Mouse (Mus musculus) lung, postnatal 0 days (tissue): Measurements from ENCODE around the gene Map6. TPM values are rescaled to one million over a fixed set of nuclear protein-coding genes. Genes with fewer than 3 reads are reported as not detected.

ENCODE experiments used
- ATAC-seq: fragments of 200-750 bp; cut with Nextera tagmentation; 2 replicates; pipeline ENCODE4 v1.8.0; 2017; ENCODE audit warnings: moderate library complexity
- DNase-seq: peaks from one replicate; pipeline ENCODE4 v3.0.0-alpha.2; 2016; ENCODE audit warnings: low spot score
- H3K27ac ChIP-seq: fragments of 300-500 bp; sonication (generic); 2 replicates; pipeline ENCODE4 v1.5.1; 2014; ENCODE audit warnings: antibody characterized with exemption, mild to moderate bottlenecking, low read length, mixed read lengths
- H3K27me3 ChIP-seq: fragments of 300-500 bp; sonication (generic); replicated peaks from 2 replicates; pipeline ENCODE4 v1.6.1; 2014; ENCODE audit warnings: low read length, mixed read lengths; ENCODE audit not compliant: insufficient read depth
- H3K36me3 ChIP-seq: fragments of 300-500 bp; sonication (generic); 2 replicates; pipeline ENCODE4 v1.6.1; 2014; ENCODE audit warnings: low read length, mixed read lengths; ENCODE audit not compliant: insufficient read depth
- H3K4me1 ChIP-seq: fragments of 300-500 bp; sonication (generic); 2 replicates; pipeline ENCODE4 v1.6.1; 2014; ENCODE audit warnings: antibody characterized with exemption, low read depth, low read length, mixed read lengths; ENCODE audit not compliant: insufficient read depth
- H3K4me2 ChIP-seq: fragments of 300-500 bp; sonication (generic); replicated peaks from 2 replicates; pipeline ENCODE4 v1.6.1; 2014; ENCODE audit warnings: low read depth, mild to moderate bottlenecking, low read length, moderate library complexity, mixed read lengths
- H3K4me3 ChIP-seq: fragments of 300-500 bp; sonication (generic); 2 replicates; pipeline ENCODE4 v1.5.1; 2014; ENCODE audit warnings: low read depth, low read length
- H3K9ac ChIP-seq: fragments of 300-500 bp; sonication (generic); replicated peaks from 2 replicates; pipeline ENCODE4 v1.6.1; 2014; ENCODE audit warnings: low read depth, mild to moderate bottlenecking
- H3K9me3 ChIP-seq: fragments of 300-500 bp; sonication (generic); 2 replicates; pipeline ENCODE4 v1.6.1; 2016; ENCODE audit warnings: low read length, mixed read lengths
- CTCF ChIP-seq: IDR thresholded peaks from 2 replicates; pipeline ENCODE4 v1.5.1; 2016; ENCODE audit warnings: antibody characterized with exemption, mild to moderate bottlenecking
- EP300 ChIP-seq: IDR thresholded peaks from 2 replicates; pipeline ENCODE4 v1.6.1; 2016; ENCODE audit warnings: antibody characterized with exemption, mild to moderate bottlenecking, control low read depth
- WGBS: fragments of 180-500 bp; shearing (Covaris S2); extraction: QIAGEN DNeasy Blood & Tissue Kit; methylation state at CpG from one replicate; pipeline ENCODE4 v1.1.7; 2014; 5-methylcytosine and 5-hydroxymethylcytosine counted together
- polyA plus RNA-seq: library from polyadenylated mRNA; unstranded; fragments of >200 nt; fragmentation: Nextera tagmentation; extraction: Ambion mirVana; gene quantifications from 2 replicates; pipeline ENCODE4 v1.2.1, GENCODE M21; 2015

Gene Map6
- polyA plus RNA-seq, 1 experiment from 2014 or later = 29.6 TPM

DNA sequence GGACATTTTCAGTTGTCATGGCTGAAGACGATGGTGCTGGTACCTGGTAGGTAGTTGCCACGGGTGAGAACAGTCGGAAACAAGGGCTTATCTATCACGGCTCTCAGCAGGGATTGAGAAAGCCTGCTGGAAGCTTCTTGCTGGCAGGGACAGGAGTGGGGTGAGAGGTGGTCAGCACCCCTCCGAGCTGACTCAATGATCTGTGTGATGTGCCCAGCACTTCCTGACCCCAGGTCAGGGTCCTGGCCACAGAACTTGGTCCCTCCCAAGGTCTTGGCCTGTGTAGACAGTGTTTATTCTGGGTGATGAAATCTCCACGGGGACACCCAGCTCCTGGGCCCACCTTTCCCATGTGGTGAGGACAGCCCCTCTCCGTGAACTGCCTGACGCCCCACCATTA is 38.4 kb upstream of the Map6 start:
- Histone ChIP-seq H3K36me3 (no peaks in the 10 kb centered on the region), H3K4me2 (no peak overlapping the region), H3K4me1 (no peaks in the 10 kb centered on the region), H3K9ac (no peak overlapping the region), H3K27me3 (no peaks in the 10 kb centered on the region), H3K9me3 (no peaks in the 10 kb centered on the region), H3K4me3 (no peak overlapping the region), H3K27ac (no peak overlapping the region)
- no peak for TF ChIP-seq EP300
- no peak for TF ChIP-seq CTCF
- WGBS = 75% methylated on average over 8 of the region's 8 CpGs
- ATAC-seq (no peak), DNase-seq (no peak)

DNA sequence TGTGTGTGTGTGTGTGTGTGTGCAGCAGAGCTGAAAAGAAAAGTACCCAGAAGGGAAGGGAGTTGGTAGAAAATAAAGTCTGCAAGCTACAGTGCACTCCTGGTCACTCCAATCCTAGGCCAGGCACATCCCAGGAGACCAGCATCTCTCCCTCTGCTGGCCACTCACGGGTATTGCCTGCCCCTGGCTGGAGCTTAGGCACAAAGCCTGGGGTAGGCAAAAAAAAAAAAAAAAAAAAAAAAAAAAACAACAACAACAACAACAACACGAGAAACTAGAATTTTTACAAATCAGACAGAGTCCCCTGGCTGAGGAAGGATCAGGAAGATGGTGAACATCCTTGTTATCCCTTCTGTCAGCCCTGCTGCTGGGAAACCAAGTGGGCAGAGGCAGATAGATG is 37.8 kb upstream of the Map6 start:
- Histone ChIP-seq H3K27ac (peak overlapping the region; percentile 51; the same call in 1 of the 2 replicates), H3K4me3 (no peak overlapping the region), H3K27me3 (no peaks in the 10 kb centered on the region), H3K9ac (no peak overlapping the region), H3K36me3 (no peaks in the 10 kb centered on the region), H3K9me3 (no peaks in the 10 kb centered on the region), H3K4me2 (no peak overlapping the region), H3K4me1 (no peaks in the 10 kb centered on the region)
- ATAC-seq = peak; percentile 57; the same call in 1 of the 2 replicates
- 20% methylated on average over 2 of the region's 2 CpGs for WGBS
- DNase-seq = peak; percentile 79
- TF ChIP-seq EP300 = no peak
- TF ChIP-seq CTCF = peak; percentile 78

DNA sequence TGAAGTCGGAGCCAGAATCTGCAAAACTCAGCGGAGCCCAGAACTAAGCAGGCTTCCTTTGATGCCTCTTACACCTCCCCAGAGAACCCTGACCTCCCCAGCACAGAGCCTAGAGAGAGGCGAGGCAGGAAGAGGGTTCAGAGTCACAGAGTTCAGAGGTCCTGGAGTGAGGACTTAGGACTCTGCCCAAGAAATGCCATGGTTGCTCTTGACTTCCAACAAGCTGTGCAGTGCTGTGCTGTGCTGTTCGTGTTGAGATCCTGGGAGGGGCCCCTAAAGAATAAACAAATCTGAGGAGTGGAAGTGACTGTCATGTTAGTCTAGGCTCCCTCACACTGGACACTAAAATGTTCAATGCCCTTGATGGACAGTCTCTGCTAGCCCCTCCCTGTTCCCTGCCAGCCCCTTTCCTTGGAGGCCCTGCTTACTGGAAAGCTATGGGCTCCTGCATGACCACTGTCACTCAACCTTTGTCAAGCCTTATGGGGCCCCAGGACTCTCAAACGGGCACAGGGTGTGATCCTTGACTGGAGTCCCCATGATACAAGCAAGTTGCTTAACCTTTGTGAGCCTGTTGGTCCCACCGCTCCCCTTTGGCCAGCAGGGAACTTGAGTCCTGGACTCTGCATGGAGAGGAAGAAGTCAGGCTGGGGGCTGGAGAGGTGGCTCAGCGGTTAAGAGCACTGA is 37.0 kb upstream of the Map6 start:
- Histone ChIP-seq H3K36me3 (no peaks in the 10 kb centered on the region), H3K4me1 (no peaks in the 10 kb centered on the region), H3K4me2 (no peak overlapping the region), H3K27ac (peak overlapping the region; percentile 51; the same call in 1 of the 2 replicates), H3K4me3 (no peak overlapping the region), H3K9ac (no peak overlapping the region), H3K27me3 (no peaks in the 10 kb centered on the region), H3K9me3 (no peaks in the 10 kb centered on the region)
- TF ChIP-seq CTCF (no peak), EP300 (no peak)
- 60% methylated on average over 7 of the region's 7 CpGs for WGBS
- ATAC-seq (peak; percentile 62), DNase-seq (peak; percentile 38)

DNA sequence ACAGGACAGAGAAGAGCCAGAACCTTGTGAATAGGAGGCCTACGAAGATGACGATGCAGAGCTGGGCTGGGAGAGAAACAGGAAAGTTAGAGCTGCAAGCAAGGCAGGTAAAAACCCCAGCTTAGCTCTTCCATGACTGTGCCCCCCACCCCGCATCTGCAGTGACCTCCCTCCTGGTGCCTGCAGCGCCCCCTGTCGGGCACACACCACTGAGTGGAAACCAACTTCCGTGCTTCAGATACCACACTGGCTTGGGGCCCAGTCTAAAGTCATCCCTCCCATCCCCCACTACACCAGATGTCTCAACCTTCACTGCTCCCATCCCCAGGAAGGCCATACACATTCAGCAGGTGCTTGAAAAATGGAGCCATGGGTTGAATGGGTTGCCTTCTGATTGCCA is 34.7 kb upstream of the Map6 start:
- no peak overlapping the region for H3K27ac ChIP-seq
- ATAC-seq (no peak), DNase-seq (no peak)
- 73% methylated on average over 6 of the region's 6 CpGs for WGBS
- H3K4me1 ChIP-seq = no peaks in the 10 kb centered on the region
- peak; percentile 22; the same call in 1 of the 2 replicates for TF ChIP-seq CTCF
- TF ChIP-seq EP300 = no peak
- no peak overlapping the region for H3K4me2 ChIP-seq
- H3K9ac ChIP-seq = no peak overlapping the region
- H3K9me3 ChIP-seq = no peaks in the 10 kb centered on the region
- H3K4me3 ChIP-seq = no peak overlapping the region
- no peaks in the 10 kb centered on the region for H3K36me3 ChIP-seq
- H3K27me3 ChIP-seq = no peaks in the 10 kb centered on the region

DNA sequence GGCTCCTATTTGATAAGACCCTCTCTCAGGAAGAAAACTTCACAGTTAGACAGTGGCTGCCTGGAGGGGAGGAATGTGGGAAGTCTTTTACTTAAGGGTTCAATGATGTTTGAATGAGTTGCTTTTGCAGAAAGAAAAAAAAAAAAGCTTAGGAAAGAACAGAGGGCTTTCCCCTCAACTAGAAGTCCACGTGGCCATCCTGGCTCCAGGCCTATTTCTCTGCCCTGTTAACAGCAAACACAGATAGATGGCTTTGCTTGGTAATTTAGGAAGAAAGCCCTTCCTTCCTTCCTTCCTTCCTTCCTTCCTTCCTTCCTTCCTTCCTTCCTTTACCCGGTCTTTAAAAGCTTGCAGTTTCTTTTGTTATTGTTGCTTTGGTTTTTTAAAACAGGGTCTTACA is 32.3 kb upstream of the Map6 start:
- H3K4me3 ChIP-seq = no peak overlapping the region
- DNase-seq = no peak
- H3K36me3 ChIP-seq = no peaks in the 10 kb centered on the region
- no peak overlapping the region for H3K9ac ChIP-seq
- no peaks in the 10 kb centered on the region; the same call in 1 of the 2 replicates for H3K4me1 ChIP-seq
- 21% methylated on average over 2 of the region's 2 CpGs for WGBS
- H3K9me3 ChIP-seq = no peaks in the 10 kb centered on the region
- no peaks in the 10 kb centered on the region for H3K27me3 ChIP-seq
- H3K27ac ChIP-seq = no peak overlapping the region
- TF ChIP-seq CTCF (no peak), EP300 (no peak)
- ATAC-seq = no peak
- H3K4me2 ChIP-seq = no peak overlapping the region

DNA sequence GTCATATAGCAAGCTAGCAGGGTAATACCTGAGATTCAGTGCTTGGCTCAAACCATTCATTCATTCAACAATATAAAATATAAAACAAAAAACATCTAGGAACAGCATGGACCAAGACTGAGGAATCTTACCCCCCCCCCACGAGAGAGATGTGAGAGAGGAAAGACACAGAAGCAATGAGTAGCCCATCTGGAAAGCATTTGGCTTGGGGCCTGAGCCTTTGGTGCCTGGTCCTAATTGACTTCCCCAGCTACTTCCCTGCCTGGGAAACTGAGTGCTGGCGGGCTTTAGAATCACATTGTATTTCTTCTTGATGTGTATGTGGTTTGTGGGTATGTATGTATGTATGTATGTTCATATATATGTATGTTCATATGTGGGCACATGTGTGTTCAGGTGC is 31.6 kb upstream of the Map6 start:
- TF ChIP-seq EP300 = no peak
- TF ChIP-seq CTCF = no peak
- Histone ChIP-seq H3K9me3 (no peaks in the 10 kb centered on the region), H3K4me2 (no peak overlapping the region), H3K9ac (no peak overlapping the region), H3K4me3 (no peak overlapping the region), H3K4me1 (no peaks in the 10 kb centered on the region; the same call in 1 of the 2 replicates), H3K36me3 (no peaks in the 10 kb centered on the region), H3K27ac (no peak overlapping the region), H3K27me3 (no peaks in the 10 kb centered on the region)
- ATAC-seq = no peak
- no peak for DNase-seq
- 75% methylated on average over 2 of the region's 2 CpGs for WGBS
